Mouse (Mus musculus) neural tube, embryonic 14.5 days (tissue): ENCODE measurements around the gene Spsb4. TPM values are rescaled to one million over a fixed set of nuclear protein-coding genes. Genes with fewer than 3 reads are reported as not detected.

Experiments used
- ATAC-seq: fragments of 200-750 bp; cut with Nextera tagmentation; 2 replicates; pipeline ENCODE4 v1.8.0; 2017; ENCODE audit warnings: low read depth, mild to moderate bottlenecking, moderate TSS enrichment, moderate library complexity
- H3K27ac ChIP-seq: fragments of 300-500 bp; sonication (generic); 2 replicates; pipeline ENCODE4 v1.5.1; 2014; ENCODE audit warnings: low read depth, mild to moderate bottlenecking, control low read depth, low read length, moderate library complexity, mixed read lengths
- H3K27me3 ChIP-seq: fragments of 300-500 bp; sonication (generic); 2 replicates; pipeline ENCODE4 v1.6.1; 2014; ENCODE audit warnings: low read length; ENCODE audit not compliant: control insufficient read depth, insufficient read depth
- H3K36me3 ChIP-seq: fragments of 300-500 bp; sonication (generic); 2 replicates; pipeline ENCODE4 v1.6.1; 2014; ENCODE audit warnings: low read length, mixed read lengths; ENCODE audit not compliant: control insufficient read depth, insufficient read depth
- H3K4me1 ChIP-seq: fragments of 300-500 bp; sonication (generic); 2 replicates; pipeline ENCODE4 v1.6.1; 2014; ENCODE audit warnings: low read length; ENCODE audit not compliant: control insufficient read depth, insufficient read depth
- H3K4me2 ChIP-seq: fragments of 300-500 bp; sonication (generic); 2 replicates; pipeline ENCODE4 v1.6.1; 2014; ENCODE audit warnings: mild to moderate bottlenecking, low read depth, low read length, control low read depth
- H3K4me3 ChIP-seq: fragments of 300-500 bp; sonication (generic); 2 replicates; pipeline ENCODE4 v1.5.1; 2014; ENCODE audit warnings: low read depth, low read length, control low read depth, mixed read lengths
- H3K9ac ChIP-seq: fragments of 300-500 bp; sonication (generic); replicated peaks from 2 replicates; pipeline ENCODE4 v1.6.1; 2014; ENCODE audit warnings: low read depth, mild to moderate bottlenecking, control low read depth, low read length, mixed read lengths
- H3K9me3 ChIP-seq: fragments of 300-500 bp; sonication (generic); 2 replicates; pipeline ENCODE4 v1.6.1; 2016; ENCODE audit warnings: low read length; ENCODE audit not compliant: control insufficient read depth
- WGBS: fragments of 180-500 bp; shearing (Covaris S2); extraction: QIAGEN DNeasy Blood & Tissue Kit; methylation state at CpG from one replicate; pipeline ENCODE4 v1.1.7; 2014; 5-methylcytosine and 5-hydroxymethylcytosine counted together
- polyA plus RNA-seq: library from polyadenylated mRNA; unstranded; fragments of >200 nt; fragmentation: Nextera tagmentation; extraction: Ambion mirVana; gene quantifications from 2 replicates; pipeline ENCODE4 v1.2.1, GENCODE M21; 2014

Gene Spsb4
- polyA plus RNA-seq, 1 experiment from 2014 or later = 22.9 TPM

DNA sequence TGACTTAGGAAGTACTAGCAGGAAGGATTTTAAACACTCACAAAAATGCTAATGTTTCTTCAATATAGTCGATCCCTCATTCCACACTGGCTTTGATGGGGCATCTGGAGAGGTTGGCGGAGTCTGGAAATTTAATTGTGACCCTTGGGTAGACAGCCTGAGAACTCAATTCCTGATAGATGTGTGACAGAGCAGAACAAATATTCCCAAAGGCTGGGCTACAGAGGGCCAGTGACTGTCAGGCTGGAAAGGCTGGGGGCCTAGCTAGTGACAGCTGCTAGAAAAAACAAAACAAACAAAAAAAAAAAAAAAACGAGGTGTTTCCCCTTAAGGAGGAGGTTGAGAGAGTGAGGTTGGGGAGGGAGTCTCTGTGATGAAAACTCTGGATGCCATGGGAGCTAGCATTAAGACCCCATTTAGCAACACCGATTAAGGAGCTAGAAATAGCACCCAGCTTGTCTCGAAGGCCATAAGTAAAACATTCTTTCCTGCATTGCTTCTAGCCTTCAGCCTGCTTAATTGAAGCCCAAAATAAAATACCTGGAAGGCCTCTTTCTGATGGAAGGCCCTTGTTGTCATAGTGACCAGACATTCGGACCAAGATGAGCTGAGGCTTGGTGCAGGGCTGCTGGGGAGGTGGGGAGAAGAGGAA is 61.9 kb downstream of the Spsb4 start:
- H3K4me1 ChIP-seq = peaks cover 23% of the 10 kb centered on the region
- no peak overlapping the region for H3K4me3 ChIP-seq
- H3K9ac ChIP-seq = no peak overlapping the region

DNA sequence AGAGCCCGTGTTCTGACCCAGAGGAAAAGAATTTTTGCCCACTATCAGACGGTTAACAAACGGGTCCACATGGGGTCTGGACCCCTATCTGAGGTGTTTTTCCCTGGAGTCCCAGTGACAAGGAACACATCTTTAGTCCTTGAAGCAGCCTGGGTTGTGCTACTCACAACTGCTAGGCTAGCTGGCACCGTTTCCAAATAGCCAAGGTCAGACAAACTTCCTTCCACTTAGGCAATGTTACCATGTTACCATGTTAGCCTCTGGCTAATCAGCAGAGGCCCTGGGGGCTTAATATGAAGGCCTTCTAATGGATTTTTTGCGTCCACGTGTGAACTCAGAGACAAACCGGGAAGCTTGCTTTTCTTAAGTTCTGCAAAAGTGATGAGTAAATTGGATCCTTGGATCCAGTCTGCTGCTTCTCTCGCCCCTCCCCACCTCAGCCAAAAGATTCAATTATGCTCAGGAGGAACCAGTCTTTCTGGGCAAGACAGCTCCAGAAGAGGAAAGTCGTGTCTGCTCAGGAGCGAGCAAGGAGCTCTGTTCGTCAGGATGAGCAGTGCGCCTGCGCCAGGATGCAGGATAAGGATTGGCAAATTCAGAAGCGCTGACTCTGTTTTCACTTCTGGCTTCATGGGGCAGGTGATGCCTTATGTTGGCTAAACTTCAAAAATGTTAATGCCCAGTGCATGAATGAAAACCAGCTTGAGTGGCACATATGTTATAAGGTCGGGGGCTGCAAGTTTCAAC is 64.4 kb downstream of the Spsb4 start:
- Histone ChIP-seq H3K9ac (no peak overlapping the region), H3K27me3 (no peaks in the 10 kb centered on the region), H3K4me2 (no peak overlapping the region), H3K4me3 (no peak overlapping the region), H3K4me1 (peaks cover 23% of the 10 kb centered on the region), H3K27ac (no peak overlapping the region), H3K36me3 (no peaks in the 10 kb centered on the region), H3K9me3 (no peaks in the 10 kb centered on the region)
- ATAC-seq = no peak
- WGBS = 85% methylated on average over 15 of the region's 15 CpGs

More for the DNA sequence above, 61.9 kb downstream of the Spsb4 start:
- no peaks in the 10 kb centered on the region for H3K36me3 ChIP-seq
- H3K27ac ChIP-seq = no peak overlapping the region; the same call in 1 of the 2 replicates
- no peak overlapping the region for H3K4me2 ChIP-seq
- no peaks in the 10 kb centered on the region for H3K27me3 ChIP-seq
- 24% methylated on average over 6 of the region's 6 CpGs for WGBS
- no peak for ATAC-seq
- no peaks in the 10 kb centered on the region for H3K9me3 ChIP-seq

DNA sequence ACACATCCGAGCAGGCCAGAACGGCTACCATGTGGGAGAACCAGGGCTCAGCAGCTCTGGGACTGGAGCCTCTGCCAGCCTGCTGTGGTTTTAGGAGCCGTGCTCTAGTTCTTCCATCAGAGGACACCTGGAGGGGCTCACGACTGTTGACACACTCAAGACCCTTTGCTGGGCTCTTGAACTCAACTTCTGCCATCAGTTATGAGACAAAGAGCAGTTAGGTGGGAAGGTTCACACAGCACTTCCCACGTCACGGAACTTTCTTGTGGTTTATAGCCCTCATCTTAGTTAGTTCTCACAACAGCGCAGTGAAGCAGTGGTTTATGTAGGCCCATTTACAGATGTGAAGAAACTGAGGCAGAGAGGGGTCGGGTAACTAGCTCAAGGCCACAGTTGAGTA is 65.2 kb downstream of the Spsb4 start:
- WGBS = 86% methylated on average over 8 of the region's 8 CpGs
- no peak overlapping the region for H3K4me3 ChIP-seq

DNA sequence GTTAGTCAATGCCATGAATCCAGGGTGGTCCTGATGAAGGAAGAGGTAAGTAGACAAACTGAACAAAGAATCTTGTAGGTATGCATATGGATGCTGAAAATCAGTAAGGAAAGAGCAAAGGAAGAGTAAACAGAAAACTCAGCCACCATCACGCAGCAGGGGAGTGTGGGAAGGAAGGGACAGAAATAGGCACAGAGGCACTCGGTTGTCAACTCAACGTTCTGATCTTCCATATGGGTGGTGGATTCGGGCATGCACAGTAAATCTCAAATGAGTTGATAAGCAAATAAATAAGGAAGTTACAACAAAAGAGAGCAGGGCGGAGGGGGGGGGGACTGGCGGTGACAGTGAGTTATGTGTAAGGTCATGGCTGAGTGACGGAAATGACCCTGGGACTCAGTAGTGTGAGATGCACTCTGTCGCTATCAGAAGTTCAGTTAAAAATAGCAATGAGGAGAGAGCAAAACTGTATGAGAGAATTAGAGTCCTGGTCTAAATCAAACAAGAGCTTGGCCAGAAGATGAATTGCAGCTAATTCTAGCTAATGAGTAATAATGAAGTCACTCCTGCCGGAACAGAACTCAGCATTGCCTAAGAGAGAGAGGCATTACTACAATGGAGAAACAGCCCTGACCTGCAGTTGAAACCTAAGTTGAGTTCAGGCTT is 66.2 kb downstream of the Spsb4 start:
- H3K36me3 ChIP-seq = no peaks in the 10 kb centered on the region
- no peak overlapping the region for H3K4me2 ChIP-seq
- H3K9ac ChIP-seq = no peak overlapping the region
- no peak overlapping the region for H3K4me3 ChIP-seq
- no peaks in the 10 kb centered on the region for H3K27me3 ChIP-seq
- no peaks in the 10 kb centered on the region for H3K9me3 ChIP-seq
- no peak overlapping the region for H3K27ac ChIP-seq
- 44% methylated on average over 9 of the region's 9 CpGs for WGBS
- no peak for ATAC-seq
- H3K4me1 ChIP-seq = peaks cover 16% of the 10 kb centered on the region

More for the DNA sequence above, 65.2 kb downstream of the Spsb4 start:
- Histone ChIP-seq H3K36me3 (no peaks in the 10 kb centered on the region), H3K9me3 (no peaks in the 10 kb centered on the region), H3K27me3 (no peaks in the 10 kb centered on the region), H3K4me2 (no peak overlapping the region), H3K4me1 (peaks cover 23% of the 10 kb centered on the region), H3K27ac (no peak overlapping the region), H3K9ac (no peak overlapping the region)
- ATAC-seq = no peak

DNA sequence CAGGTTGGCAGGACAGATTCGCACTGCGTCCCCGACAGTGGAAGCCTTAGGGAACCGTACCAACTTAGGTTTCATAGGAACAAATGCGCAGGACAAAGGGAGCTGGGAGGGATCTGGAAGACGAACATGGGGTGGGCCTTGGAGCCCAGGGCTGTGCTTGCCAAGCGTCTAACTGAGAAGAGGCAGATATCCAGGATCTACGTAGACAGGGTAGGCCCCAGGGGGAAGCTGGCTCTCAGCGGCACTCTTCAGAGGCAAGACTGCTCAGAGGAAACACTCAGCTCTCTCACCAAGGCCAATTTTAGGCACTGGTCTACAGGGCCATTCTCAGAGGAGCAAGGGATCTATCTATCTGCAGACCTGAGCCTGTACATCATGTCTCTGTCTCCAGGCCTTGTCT is 69.1 kb downstream of the Spsb4 start:
- ATAC-seq = no peak
- Histone ChIP-seq H3K27ac (no peak overlapping the region), H3K4me1 (peaks cover 7% of the 10 kb centered on the region)

DNA sequence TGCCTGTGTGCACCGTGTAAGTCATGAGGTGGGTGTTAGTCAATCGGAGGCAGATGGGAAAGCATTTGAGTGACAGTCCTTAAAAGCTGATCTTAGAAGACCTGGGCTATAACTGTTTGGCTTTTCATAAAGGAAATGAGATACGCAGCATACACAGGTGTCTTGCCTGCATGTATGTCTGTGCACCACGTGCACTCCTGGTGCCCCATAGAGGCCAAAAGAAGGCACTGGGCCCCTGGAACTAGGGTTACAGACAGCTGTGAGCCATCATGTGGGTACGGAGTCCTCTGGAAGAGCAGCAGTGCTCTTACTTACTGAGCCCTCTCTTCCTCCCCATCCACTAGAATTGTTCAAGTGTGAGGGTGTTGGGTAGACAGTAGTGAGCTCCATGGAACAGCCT is 70.1 kb downstream of the Spsb4 start:
- Histone ChIP-seq H3K4me3 (no peak overlapping the region), H3K4me2 (no peak overlapping the region), H3K36me3 (no peaks in the 10 kb centered on the region), H3K9ac (no peak overlapping the region), H3K27me3 (no peaks in the 10 kb centered on the region), H3K27ac (no peak overlapping the region), H3K9me3 (no peaks in the 10 kb centered on the region), H3K4me1 (no peaks in the 10 kb centered on the region)
- WGBS = 82% methylated on average over 5 of the region's 5 CpGs
- ATAC-seq = no peak

More for the DNA sequence above, 69.1 kb downstream of the Spsb4 start:
- 72% methylated on average over 9 of the region's 9 CpGs for WGBS
- H3K9ac ChIP-seq = no peak overlapping the region
- H3K9me3 ChIP-seq = no peaks in the 10 kb centered on the region
- H3K36me3 ChIP-seq = no peaks in the 10 kb centered on the region
- no peak overlapping the region for H3K4me3 ChIP-seq
- H3K4me2 ChIP-seq = no peak overlapping the region
- H3K27me3 ChIP-seq = no peaks in the 10 kb centered on the region

DNA sequence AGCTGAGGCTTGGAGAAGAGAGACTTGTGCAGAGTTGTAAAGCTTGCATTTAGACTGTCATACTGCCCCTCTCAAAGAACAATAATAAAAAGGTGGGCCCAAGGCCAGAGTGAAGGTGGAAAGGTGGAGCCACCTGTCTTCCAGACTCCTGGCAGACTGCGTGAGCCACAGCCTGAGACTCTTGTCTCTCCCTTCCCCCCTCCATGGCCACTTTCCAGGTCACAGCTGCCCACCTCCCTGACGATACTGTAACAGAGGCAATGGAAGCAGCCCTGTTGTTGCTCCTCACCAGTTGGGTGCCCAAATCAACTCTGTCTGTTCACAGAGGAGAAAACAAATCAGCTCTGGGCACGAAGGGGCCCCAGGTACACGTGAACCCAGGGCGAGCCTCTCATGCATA is 71.5 kb downstream of the Spsb4 start:
- H3K4me1 ChIP-seq = no peaks in the 10 kb centered on the region
- H3K9me3 ChIP-seq = no peaks in the 10 kb centered on the region
- no peaks in the 10 kb centered on the region for H3K27me3 ChIP-seq
- no peak overlapping the region for H3K4me2 ChIP-seq
- H3K9ac ChIP-seq = no peak overlapping the region
- WGBS = 65% methylated on average over 5 of the region's 5 CpGs
- no peak overlapping the region for H3K27ac ChIP-seq
- 0 out of 2 replicates have a peak, but pooled peaks cover 3% of the 10 kb centered on the region for H3K36me3 ChIP-seq
- no peak overlapping the region for H3K4me3 ChIP-seq
- ATAC-seq = no peak

DNA sequence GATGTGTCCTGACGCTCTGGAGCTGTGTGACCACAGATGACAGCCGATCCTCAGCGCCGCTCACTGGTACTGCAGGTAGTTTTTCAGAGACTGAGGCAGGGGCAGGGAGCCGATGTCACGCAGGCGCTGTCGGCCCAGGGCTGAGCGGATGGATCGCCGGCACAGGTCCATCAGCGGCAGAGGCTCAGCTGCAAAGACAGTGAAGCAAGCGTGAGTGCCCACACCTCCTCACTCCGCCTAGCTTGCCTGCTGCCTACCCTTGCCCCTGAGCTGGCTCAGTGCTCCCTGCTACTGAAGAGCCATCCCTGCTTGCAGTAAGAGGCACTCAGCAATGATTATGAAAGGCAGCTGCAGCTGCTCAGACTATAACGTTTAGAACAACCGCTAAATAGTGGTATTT is 74.1 kb downstream of the Spsb4 start:
- no peak overlapping the region for H3K9ac ChIP-seq
- 0 out of 2 replicates have a peak overlapping the region, but pooled peaks have one; percentile 10 for H3K27ac ChIP-seq
- H3K4me3 ChIP-seq = no peak overlapping the region
- peak; percentile 47; the same call in 1 of the 2 replicates for ATAC-seq
- H3K4me1 ChIP-seq = no peaks in the 10 kb centered on the region
- no peak overlapping the region for H3K4me2 ChIP-seq
- H3K27me3 ChIP-seq = no peaks in the 10 kb centered on the region
- H3K36me3 ChIP-seq = 0 out of 2 replicates have a peak, but pooled peaks cover 3% of the 10 kb centered on the region
- H3K9me3 ChIP-seq = no peaks in the 10 kb centered on the region
- 63% methylated on average over 16 of the region's 16 CpGs for WGBS

DNA sequence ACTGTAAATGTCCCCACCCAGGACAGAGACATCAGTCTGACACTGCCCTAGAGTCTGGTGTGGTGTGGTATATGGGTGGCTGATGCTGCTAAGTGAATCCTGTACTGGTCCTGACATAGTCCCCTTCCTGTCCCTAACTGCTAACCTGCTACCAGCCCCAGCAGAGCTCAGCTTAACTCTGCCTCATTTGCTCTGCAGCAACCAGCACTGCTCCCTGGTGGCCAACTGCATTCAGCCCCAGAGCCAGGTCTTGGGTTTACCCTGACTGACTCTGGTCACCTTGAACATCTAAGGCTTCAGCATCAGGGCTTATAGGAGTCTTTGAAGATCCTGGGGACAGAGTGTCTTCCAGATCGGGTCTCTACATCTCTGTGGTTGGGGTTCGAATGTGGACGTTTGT is 75.7 kb downstream of the Spsb4 start:
- ATAC-seq = no peak
- 0 out of 2 replicates have a peak, but pooled peaks cover 3% of the 10 kb centered on the region for H3K36me3 ChIP-seq
- no peaks in the 10 kb centered on the region for H3K27me3 ChIP-seq
- peaks cover 13% of the 10 kb centered on the region for H3K4me1 ChIP-seq
- 92% methylated on average over 3 of the region's 3 CpGs for WGBS
- H3K4me3 ChIP-seq = no peak overlapping the region
- H3K9ac ChIP-seq = no peak overlapping the region
- H3K27ac ChIP-seq = no peak overlapping the region
- H3K4me2 ChIP-seq = no peak overlapping the region
- H3K9me3 ChIP-seq = no peaks in the 10 kb centered on the region
